Mouse (Mus musculus): ENCODE data around the gene Rpgr. TPM values are rescaled to one million over a fixed set of nuclear protein-coding genes. Genes with fewer than 3 reads are reported as not detected.

The Rpgr gene
- polyA plus RNA-seq (2016; fragmentation: Nextera tagmentation; extraction: Ambion mirVana), result 44.1 and 44.9 TPM in 2 replicates

GRCm38 (mm10) chrX:10216410-10216949 is at the start of gene Rpgr:
Gene Rpgr (minus strand): TSS chrX:10216920.
- Histone ChIP-seq H3K27me3 (no peaks in the 10 kb centered on the region), H3K27ac (replicated peaks) (peak within 1 kb of the TSS; percentile 73), H3K36me3 (no peaks in the 10 kb centered on the region), H3K4me2 (replicated peaks) (peak within 1 kb of the TSS; percentile 52), H3K9ac (replicated peaks) (peak within 1 kb of the TSS; percentile 43; the same call in 1 of the 2 replicates), H3K9me3 (no peaks in the 10 kb centered on the region), H3K4me1 (no peaks in the 10 kb centered on the region), H3K4me3 (peak within 1 kb of the TSS; percentile 53)
- 26% methylated on average over 47 of the region's 47 CpGs for WGBS
- peak; percentile 98 for ATAC-seq (ENCODE audit: low FRiP score, low read depth)

DNA sequence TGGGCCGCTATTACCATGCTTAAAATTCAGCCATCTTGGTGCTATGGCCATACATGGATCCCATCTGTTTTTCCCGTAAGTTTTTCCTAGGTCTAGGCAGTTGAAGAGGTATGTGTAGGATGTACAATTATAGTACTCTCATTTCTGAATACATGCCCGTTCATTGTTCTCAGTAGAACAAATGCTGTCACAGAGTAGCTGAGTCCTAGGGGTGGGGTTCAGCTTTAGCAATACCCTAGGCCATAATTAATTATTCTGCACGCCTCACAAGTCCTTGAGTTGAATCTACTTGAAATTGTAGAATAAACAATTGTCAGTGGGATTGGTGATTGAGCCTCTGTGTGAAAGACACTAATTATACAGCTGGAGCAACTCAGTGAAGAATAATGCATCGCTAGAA is 41.5 kb upstream of the Rpgr start:
- Histone ChIP-seq H3K27me3 (no peaks in the 10 kb centered on the region), H3K9me3 (no peaks in the 10 kb centered on the region), H3K36me3 (no peaks in the 10 kb centered on the region), H3K4me3 (no peak overlapping the region), H3K27ac (replicated peaks) (no peak overlapping the region), H3K4me1 (no peaks in the 10 kb centered on the region), H3K4me2 (replicated peaks) (no peak overlapping the region), H3K9ac (replicated peaks) (no peak overlapping the region)
- ATAC-seq (ENCODE audit: low FRiP score, low read depth), result no peak
- WGBS, result 78% methylated on average over 5 of the region's 5 CpGs

DNA sequence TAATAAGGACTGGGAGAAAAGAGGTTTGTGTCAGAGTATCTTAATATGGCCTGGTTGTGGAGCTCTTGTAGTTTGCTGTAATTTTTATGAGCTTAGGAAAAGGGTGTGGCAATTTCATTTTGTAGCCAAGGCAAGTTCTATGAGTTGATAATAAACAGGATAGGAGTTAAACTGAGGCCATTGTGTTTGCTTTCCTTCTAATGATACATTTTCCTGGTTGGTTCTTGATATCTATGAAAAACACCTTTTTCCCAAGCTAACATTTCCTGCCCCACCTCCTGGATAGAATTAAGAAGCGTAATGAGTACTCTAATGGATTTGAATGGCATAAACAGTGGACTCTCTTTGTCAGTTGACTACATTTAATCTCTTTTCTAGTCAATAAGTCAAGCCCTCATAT is 41.1 kb upstream of the Rpgr start:
- H3K9ac ChIP-seq (replicated peaks), result no peak overlapping the region
- H3K9me3 ChIP-seq, result no peaks in the 10 kb centered on the region
- no peaks in the 10 kb centered on the region for H3K4me1 ChIP-seq
- H3K27ac ChIP-seq (replicated peaks), result no peak overlapping the region
- 80% methylated on average over 1 of the region's 1 CpGs for WGBS
- no peak overlapping the region for H3K4me3 ChIP-seq
- H3K36me3 ChIP-seq, result no peaks in the 10 kb centered on the region
- H3K4me2 ChIP-seq (replicated peaks), result no peak overlapping the region
- ATAC-seq (ENCODE audit: low FRiP score, low read depth), result no peak
- H3K27me3 ChIP-seq, result no peaks in the 10 kb centered on the region

DNA sequence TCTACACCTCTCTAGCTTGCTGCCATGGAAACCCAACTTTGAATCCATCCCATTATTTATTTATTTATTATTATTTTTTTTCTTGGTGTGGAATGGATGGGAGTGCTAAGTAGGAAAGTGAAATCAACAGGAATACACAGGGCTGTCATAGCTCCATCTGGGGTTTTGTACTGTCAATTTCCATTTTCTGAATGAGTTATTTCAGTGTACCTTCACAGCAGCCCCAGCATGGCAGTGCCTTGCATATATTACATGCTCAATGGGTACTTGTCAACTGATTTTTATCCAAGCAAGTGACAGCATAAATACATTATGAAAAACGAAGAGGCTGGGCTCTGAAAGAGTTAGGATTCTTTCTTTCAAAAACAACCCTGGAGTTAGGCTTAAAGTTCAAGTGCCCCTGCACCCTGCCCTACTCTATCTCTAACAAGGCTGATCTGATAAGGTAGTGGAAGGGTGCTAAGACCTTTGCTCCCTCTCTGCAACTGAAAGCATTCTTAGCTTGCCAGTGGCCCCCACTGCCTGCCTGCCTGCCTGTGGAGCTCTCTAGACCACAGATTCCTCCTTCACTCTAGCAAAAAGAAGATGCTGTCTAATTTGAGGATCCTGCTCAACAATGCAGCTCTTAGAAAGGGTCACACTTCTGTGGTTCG is 35.3 kb upstream of the Rpgr start, which contains the start of gene Otc:
Otc (plus strand) TSS at position 454 of the 653 bp plus-strand sequence.
- H3K9me3 ChIP-seq, result no peaks in the 10 kb centered on the region
- 42% methylated on average over 2 of the region's 2 CpGs for WGBS
- H3K27me3 ChIP-seq, result no peaks in the 10 kb centered on the region
- H3K4me3 ChIP-seq, result no peak within 1 kb of the TSS
- no peak within 1 kb of the TSS for H3K9ac ChIP-seq (replicated peaks)
- no peak for ATAC-seq (ENCODE audit: low FRiP score, low read depth)
- no peaks in the 10 kb centered on the region for H3K36me3 ChIP-seq
- H3K4me1 ChIP-seq, result no peaks in the 10 kb centered on the region
- no peak within 1 kb of the TSS for H3K27ac ChIP-seq (replicated peaks)
- no peak within 1 kb of the TSS for H3K4me2 ChIP-seq (replicated peaks)

DNA sequence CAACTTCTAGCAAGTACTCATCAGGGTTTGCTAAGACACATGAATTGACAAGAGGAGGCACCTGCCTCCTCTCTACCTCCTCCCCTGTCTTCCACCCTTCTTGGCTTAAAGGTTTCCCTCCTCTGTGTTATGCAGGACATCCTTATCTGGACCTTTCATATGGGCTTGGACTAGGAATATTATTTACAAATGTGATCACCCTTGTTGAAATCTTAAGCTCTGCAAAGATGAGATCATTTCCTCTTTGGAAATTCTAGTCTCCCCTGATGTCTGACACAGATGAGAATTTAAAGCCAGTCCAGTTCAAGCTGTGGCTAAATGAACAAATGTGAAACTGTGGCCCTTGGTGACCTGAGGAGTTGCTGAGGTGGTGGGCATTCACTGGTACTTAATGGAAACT is 34.6 kb upstream of the Rpgr start:
- Histone ChIP-seq H3K36me3 (no peaks in the 10 kb centered on the region), H3K27ac (replicated peaks) (no peak overlapping the region), H3K9me3 (no peaks in the 10 kb centered on the region), H3K4me3 (no peak overlapping the region), H3K9ac (replicated peaks) (no peak overlapping the region), H3K27me3 (no peaks in the 10 kb centered on the region), H3K4me2 (replicated peaks) (no peak overlapping the region), H3K4me1 (no peaks in the 10 kb centered on the region)
- no peak for ATAC-seq (ENCODE audit: low FRiP score, low read depth)

GRCm38 (mm10) chrX:10243916-10244315 is 27.2 kb upstream of the Rpgr start:
- Histone ChIP-seq H3K4me1 (no peaks in the 10 kb centered on the region), H3K27me3 (no peaks in the 10 kb centered on the region), H3K27ac (replicated peaks) (no peak overlapping the region)

GRCm38 (mm10) chrX:10239515-10239914 is 22.8 kb upstream of the Rpgr start:
- no peaks in the 10 kb centered on the region for H3K36me3 ChIP-seq
- H3K4me3 ChIP-seq, result no peak overlapping the region
- no peaks in the 10 kb centered on the region for H3K9me3 ChIP-seq
- no peak overlapping the region for H3K9ac ChIP-seq (replicated peaks)
- no peak for ATAC-seq (ENCODE audit: low FRiP score, low read depth)
- H3K4me1 ChIP-seq, result no peaks in the 10 kb centered on the region
- H3K4me2 ChIP-seq (replicated peaks), result no peak overlapping the region
- no peak overlapping the region for H3K27ac ChIP-seq (replicated peaks)
- H3K27me3 ChIP-seq, result no peaks in the 10 kb centered on the region
- WGBS, result 40% methylated on average over 4 of the region's 4 CpGs

More at GRCm38 (mm10) chrX:10243916-10244315, 27.2 kb upstream of the Rpgr start:
- no peaks in the 10 kb centered on the region for H3K36me3 ChIP-seq
- H3K4me2 ChIP-seq (replicated peaks), result no peak overlapping the region
- no peaks in the 10 kb centered on the region for H3K9me3 ChIP-seq
- H3K4me3 ChIP-seq, result no peak overlapping the region
- no peak for ATAC-seq (ENCODE audit: low FRiP score, low read depth)
- WGBS, result 77% methylated on average over 3 of the region's 3 CpGs
- no peak overlapping the region for H3K9ac ChIP-seq (replicated peaks)

- no peak overlapping the region for H3K9ac ChIP-seq (replicated peaks)
- ATAC-seq (ENCODE audit: low FRiP score, low read depth), result no peak
- no peaks in the 10 kb centered on the region for H3K4me1 ChIP-seq
- H3K27me3 ChIP-seq, result no peaks in the 10 kb centered on the region
- no peak overlapping the region for H3K4me2 ChIP-seq (replicated peaks)
- H3K27ac ChIP-seq (replicated peaks), result no peak overlapping the region
- no peaks in the 10 kb centered on the region for H3K36me3 ChIP-seq
- H3K4me3 ChIP-seq, result no peak overlapping the region
- 80% methylated on average over 3 of the region's 3 CpGs for WGBS
- no peaks in the 10 kb centered on the region for H3K9me3 ChIP-seq
Measured at GRCm38 (mm10) chrX:10234617-10235016, 17.9 kb upstream of the Rpgr start.

DNA sequence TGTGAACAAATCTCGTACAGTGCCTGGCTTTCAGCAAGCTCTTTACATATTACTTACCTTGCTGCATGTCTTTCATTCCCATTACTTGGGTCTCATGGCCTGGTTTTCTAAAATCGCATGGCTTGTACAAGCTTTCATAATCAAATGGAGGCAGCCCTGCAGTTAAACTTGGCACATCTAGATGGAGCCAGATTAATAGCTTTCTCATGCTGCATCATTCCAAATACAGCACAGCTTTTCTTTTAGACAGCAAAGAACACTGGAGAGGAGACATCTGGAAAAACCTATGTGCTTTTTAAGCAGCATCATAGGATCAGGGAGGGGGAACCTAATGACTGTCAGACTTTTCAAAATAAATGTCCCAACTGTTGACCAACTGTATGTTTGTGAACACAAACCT is 16.3 kb upstream of the Rpgr start:
- 73% methylated on average over 2 of the region's 2 CpGs for WGBS
- Histone ChIP-seq H3K4me2 (replicated peaks) (no peak overlapping the region), H3K27me3 (no peaks in the 10 kb centered on the region), H3K9me3 (no peaks in the 10 kb centered on the region), H3K27ac (replicated peaks) (no peak overlapping the region), H3K4me3 (no peak overlapping the region), H3K36me3 (no peaks in the 10 kb centered on the region), H3K4me1 (no peaks in the 10 kb centered on the region), H3K9ac (replicated peaks) (no peak overlapping the region)
- ATAC-seq (ENCODE audit: low FRiP score, low read depth), result no peak

DNA sequence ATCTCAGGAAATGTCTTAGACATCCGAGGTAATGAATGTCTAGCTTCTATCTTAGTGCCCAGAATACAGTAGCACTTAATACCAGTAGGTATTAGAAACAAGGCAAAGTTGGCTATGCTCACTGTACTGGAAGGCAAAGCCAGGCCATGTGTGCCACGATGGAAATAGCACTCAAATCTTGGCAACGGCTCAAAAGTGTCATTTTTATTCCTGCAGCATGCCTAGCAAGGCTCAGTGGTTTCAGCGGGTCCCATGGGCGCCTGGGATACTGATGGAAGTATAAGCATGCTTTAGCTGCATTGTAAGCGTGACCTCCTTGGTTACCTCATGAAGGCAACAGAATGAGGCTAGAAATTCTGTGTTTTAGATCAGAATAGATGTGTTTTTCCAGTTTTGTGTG is 2.6 kb upstream of the Rpgr start:
- Histone ChIP-seq H3K27me3 (no peaks in the 10 kb centered on the region), H3K9me3 (no peaks in the 10 kb centered on the region), H3K36me3 (no peaks in the 10 kb centered on the region), H3K27ac (replicated peaks) (no peak overlapping the region), H3K4me1 (no peaks in the 10 kb centered on the region), H3K4me2 (replicated peaks) (no peak overlapping the region), H3K9ac (replicated peaks) (no peak overlapping the region), H3K4me3 (no peak overlapping the region)
- 73% methylated on average over 6 of the region's 6 CpGs for WGBS
- ATAC-seq (ENCODE audit: low FRiP score, low read depth), result no peak

GRCm38 (mm10) chrX:10215972-10216371 is 748 bp downstream of the Rpgr start:
- Histone ChIP-seq H3K4me3 (peak overlapping the region; percentile 53), H3K9ac (replicated peaks) (peak overlapping the region; percentile 43; the same call in 1 of the 2 replicates), H3K9me3 (no peaks in the 10 kb centered on the region), H3K36me3 (no peaks in the 10 kb centered on the region), H3K4me1 (no peaks in the 10 kb centered on the region), H3K27me3 (no peaks in the 10 kb centered on the region), H3K4me2 (replicated peaks) (peak overlapping the region; percentile 52), H3K27ac (replicated peaks) (peak overlapping the region; percentile 73)
- 25% methylated on average over 16 of the region's 16 CpGs for WGBS
- no peak; the same call in 1 of the 2 replicates for ATAC-seq (ENCODE audit: low FRiP score, low read depth)

- no peaks in the 10 kb centered on the region; the same call in 1 of the 2 replicates for H3K36me3 ChIP-seq
- H3K9me3 ChIP-seq, result no peaks in the 10 kb centered on the region
- H3K27ac ChIP-seq (replicated peaks), result no peak overlapping the region
- H3K4me1 ChIP-seq, result no peaks in the 10 kb centered on the region
- no peak overlapping the region for H3K9ac ChIP-seq (replicated peaks)
- H3K27me3 ChIP-seq, result no peaks in the 10 kb centered on the region
- H3K4me2 ChIP-seq (replicated peaks), result no peak overlapping the region
- H3K4me3 ChIP-seq, result no peak overlapping the region
- ATAC-seq (ENCODE audit: low FRiP score, low read depth), result no peak
- 82% methylated on average over 5 of the region's 5 CpGs for WGBS
Measured at GRCm38 (mm10) chrX:10205937-10206336, 10.8 kb downstream of the Rpgr start.
